ENCODE assay signal across 11 mouse cellular contexts in genomic region chr1:39714729-39715128, GRCm38 (mm10). TPM values are rescaled to one million over a fixed set of nuclear protein-coding genes. Genes with fewer than 3 reads are reported as not detected.
DNase-seq lines count a peak whose midpoint lies in the region; ATAC-seq and TF ChIP-seq lines count a peak whose summit lies in the region.
"Had no signal": no experiment of that assay in that cellular context is flagged by ENCODE, and none has a peak within 500 bp of the region (broad histone marks: within the 10 kb centered on the region; RNA-seq: fewer than 3 reads in every experiment).

No protein-coding gene starts in this region.

- peaks cover 15% of the 10 kb centered on the region; the same call in 1 of the 2 replicates for H3K27me3 ChIP-seq in forebrain, embryonic 10.5 days (ENCODE audit: poor library complexity, severe bottlenecking)
- no peaks in the 10 kb centered on the region for H3K27me3 ChIP-seq in forebrain, postnatal 0 days (ENCODE audit: insufficient read depth, low read length)
- no peaks in the 10 kb centered on the region for H3K27me3 ChIP-seq in intestine, embryonic 14.5 days (replicated peaks; ENCODE audit: control insufficient read depth, insufficient read depth, low read length)
- H3K27me3 ChIP-seq in intestine, postnatal 0 days (replicated peaks; ENCODE audit: control insufficient read depth, insufficient read depth, low read length), result no peaks in the 10 kb centered on the region
- no peaks in the 10 kb centered on the region for H3K27me3 ChIP-seq in limb, embryonic 10.5 days (ENCODE audit: low read depth, poor library complexity, severe bottlenecking)
- H3K27me3 ChIP-seq: midbrain, embryonic 12.5 days had no signal

- no peak overlapping the region for H3K4me2 ChIP-seq in forebrain, postnatal 0 days (ENCODE audit: low read depth)
- H3K4me2 ChIP-seq in intestine, embryonic 14.5 days (ENCODE audit: low read length), result no peak overlapping the region
- no peak overlapping the region for H3K4me2 ChIP-seq in intestine, postnatal 0 days (replicated peaks; ENCODE audit: low read depth)
- H3K4me2 ChIP-seq: midbrain, embryonic 12.5 days had no signal

- no peak for DNase-seq in forebrain, embryonic 10.5 days (ENCODE audit: extremely low spot score, low spot score)
- DNase-seq in forebrain, postnatal 0 days, result no peak
- DNase-seq in intestine, embryonic 14.5 days (ENCODE audit: low spot score), result no peak
- peak; percentile 42 for DNase-seq in 416B (ENCODE audit: low read depth)
- DNase-seq in limb, embryonic 10.5 days (ENCODE audit: low spot score), result no peak
- no peak for DNase-seq in spleen, adult 18-20 months
- DNase-seq: cerebellum, postnatal 36 days; left cerebral cortex, postnatal 4 days had no signal

- no peaks in the 10 kb centered on the region for H3K9me3 ChIP-seq in forebrain, embryonic 10.5 days
- no peaks in the 10 kb centered on the region for H3K9me3 ChIP-seq in forebrain, postnatal 0 days (ENCODE audit: low read length)
- H3K9me3 ChIP-seq in intestine, embryonic 14.5 days (ENCODE audit: control insufficient read depth, low read length), result no peaks in the 10 kb centered on the region
- H3K9me3 ChIP-seq in intestine, postnatal 0 days (ENCODE audit: control insufficient read depth), result no peaks in the 10 kb centered on the region
- H3K9me3 ChIP-seq in limb, embryonic 10.5 days (replicated peaks), result no peaks in the 10 kb centered on the region
- H3K9me3 ChIP-seq: midbrain, embryonic 12.5 days had no signal

- H3K36me3 ChIP-seq in forebrain, embryonic 10.5 days (replicated peaks), result no peaks in the 10 kb centered on the region
- H3K36me3 ChIP-seq in forebrain, postnatal 0 days (ENCODE audit: insufficient read depth), result no peaks in the 10 kb centered on the region
- H3K36me3 ChIP-seq in intestine, embryonic 14.5 days (ENCODE audit: control insufficient read depth, insufficient read depth, low read length), result no peaks in the 10 kb centered on the region
- no peaks in the 10 kb centered on the region for H3K36me3 ChIP-seq in intestine, postnatal 0 days (ENCODE audit: control insufficient read depth, insufficient read depth)
- H3K36me3 ChIP-seq in limb, embryonic 10.5 days, result no peaks in the 10 kb centered on the region
- H3K36me3 ChIP-seq: midbrain, embryonic 12.5 days had no signal

- H3K27ac ChIP-seq in forebrain, embryonic 10.5 days, result peak overlapping the region; percentile 51; the same call in 1 of the 2 replicates
- no peak overlapping the region for H3K27ac ChIP-seq in forebrain, postnatal 0 days (ENCODE audit: low read depth, low read length)
- H3K27ac ChIP-seq in intestine, embryonic 14.5 days (ENCODE audit: low read depth), result peak overlapping the region; percentile 60
- no peak overlapping the region; the same call in 1 of the 2 replicates for H3K27ac ChIP-seq in intestine, postnatal 0 days (ENCODE audit: low read depth, low read length)
- H3K27ac ChIP-seq in limb, embryonic 10.5 days, result peak overlapping the region; percentile 33; the same call in 1 of the 2 replicates
- H3K27ac ChIP-seq: midbrain, embryonic 12.5 days had no signal

- no peak overlapping the region for H3K9ac ChIP-seq in forebrain, postnatal 0 days
- no peak overlapping the region for H3K9ac ChIP-seq in intestine, embryonic 14.5 days (ENCODE audit: low read length)
- H3K9ac ChIP-seq in intestine, postnatal 0 days (ENCODE audit: low read depth, low read length), result no peak overlapping the region
- H3K9ac ChIP-seq: midbrain, embryonic 12.5 days had no signal

- no peak for TF ChIP-seq CTCF in forebrain, postnatal 0 days (IDR thresholded peaks at IDR 0.05; ENCODE audit: low read depth)
- no peak for TF ChIP-seq CTCF in intestine, postnatal 0 days (IDR thresholded peaks at IDR 0.05; ENCODE audit: low read depth)

- ATAC-seq in forebrain, postnatal 0 days, result no peak
- no peak for ATAC-seq in intestine, embryonic 14.5 days (replicated peaks; ENCODE audit: low FRiP score, low TSS enrichment, low read depth)
- no peak for ATAC-seq in intestine, postnatal 0 days
- ATAC-seq in CD4-positive, CD25-positive, alpha-beta regulatory T cell, adult 4 months, result no peak

- 96% methylated on average over 3 of the region's 3 CpGs for WGBS in forebrain, embryonic 10.5 days
- 86% methylated on average over 3 of the region's 3 CpGs for WGBS in forebrain, postnatal 0 days
- WGBS in intestine, embryonic 14.5 days, result 79% methylated on average over 3 of the region's 3 CpGs
- WGBS in intestine, postnatal 0 days, result 83% methylated on average over 3 of the region's 3 CpGs
- WGBS in limb, embryonic 10.5 days, result 87% methylated on average over 3 of the region's 3 CpGs

- no peak overlapping the region for H3K4me3 ChIP-seq in forebrain, embryonic 10.5 days
- no peak overlapping the region for H3K4me3 ChIP-seq in forebrain, postnatal 0 days (ENCODE audit: low read depth, low read length)
- no peak overlapping the region for H3K4me3 ChIP-seq in intestine, embryonic 14.5 days (ENCODE audit: low read depth, low read length)
- H3K4me3 ChIP-seq in intestine, postnatal 0 days (ENCODE audit: low read depth, low read length), result no peak overlapping the region
- no peak overlapping the region for H3K4me3 ChIP-seq in limb, embryonic 10.5 days
- H3K4me3 ChIP-seq: midbrain, embryonic 12.5 days had no signal

- H3K4me1 ChIP-seq in forebrain, embryonic 10.5 days, result peaks cover 40% of the 10 kb centered on the region
- H3K4me1 ChIP-seq in forebrain, postnatal 0 days (ENCODE audit: insufficient read depth), result no peaks in the 10 kb centered on the region
- H3K4me1 ChIP-seq in intestine, embryonic 14.5 days (replicated peaks; ENCODE audit: control insufficient read depth, insufficient read depth, low read length), result peaks cover 13% of the 10 kb centered on the region; the same call in 1 of the 2 replicates
- no peaks in the 10 kb centered on the region for H3K4me1 ChIP-seq in intestine, postnatal 0 days (replicated peaks; ENCODE audit: control insufficient read depth, insufficient read depth, low read length)
- peaks cover 39% of the 10 kb centered on the region for H3K4me1 ChIP-seq in limb, embryonic 10.5 days
- H3K4me1 ChIP-seq: midbrain, embryonic 12.5 days had no signal

RNA-seq across cellular contexts. Expression of gene Rfx8, which starts 6.1 kb away (rescaled TPM):
- polyA plus RNA-seq in forebrain, embryonic 10.5 days (2016; fragmentation: Nextera tagmentation; extraction: Ambion mirVana), result 0.22 and 0.34 TPM in 2 replicates
- 0.52 TPM in 1 of 2 replicates, not detected in the other for total RNA-seq in forebrain, postnatal 0 days (2014; rRNA removed)
- 0.22 and 0.34 TPM in 2 replicates for polyA plus RNA-seq in forebrain, postnatal 0 days (2015; fragmentation: Nextera tagmentation; extraction: Ambion mirVana)
- 0.26 TPM in 1 of 2 replicates, not detected in the other for polyA plus RNA-seq in intestine, embryonic 14.5 days (2014; fragmentation: Nextera tagmentation; extraction: Ambion mirVana)
- 0.09 and 0.16 TPM in 2 replicates for polyA plus RNA-seq in intestine, postnatal 0 days (2015; fragmentation: Nextera tagmentation; extraction: Ambion mirVana)
- polyA plus RNA-seq in limb, embryonic 10.5 days (2016; fragmentation: Nextera tagmentation; extraction: Ambion mirVana), result 0.35 and 0.79 TPM in 2 replicates
- polyA plus RNA-seq in CD4-positive, CD25-positive, alpha-beta regulatory T cell, adult 4 months (2017; shearing (Covaris generic)), result not detected

Comparison
In these comparisons a context has a peak if more than half of its experiments do, and no peak if none do; other contexts are left out.
1. H3K27ac ChIP-seq: peak in forebrain, embryonic 10.5 days (single experiment), intestine, embryonic 14.5 days (single experiment) and limb, embryonic 10.5 days (single experiment); none in forebrain, postnatal 0 days (single experiment) and intestine, postnatal 0 days (single experiment).